Mouse (Mus musculus): ENCODE results near the gene Btn1a1. TPM values are rescaled to one million over a fixed set of nuclear protein-coding genes. Genes with fewer than 3 reads are reported as not detected.

Btn1a1 gene
- polyA plus RNA-seq (2012; rRNA removed), result 0.05 and 0.12 TPM in 2 replicates

GRCm38 (mm10) chr13:23465600-23466109 is at the start of gene Btn1a1:
Btn1a1 (minus strand) TSS chr13:23465901.
- TF ChIP-seq CTCF (IDR thresholded peaks at IDR 0.05; ENCODE audit: borderline replicate concordance, extremely low read depth, insufficient read depth, insufficient read length) (no peak), POLR2A (IDR thresholded peaks at IDR 0.05; ENCODE audit: borderline replicate concordance, extremely low read depth, insufficient read depth, insufficient read length, poor library complexity, severe bottlenecking) (no peak)
- DNase-seq (ENCODE audit: low read depth), result peak; percentile 29

- no peak for DNase-seq (ENCODE audit: low read depth)
- TF ChIP-seq CTCF (IDR thresholded peaks at IDR 0.05; ENCODE audit: borderline replicate concordance, extremely low read depth, insufficient read depth, insufficient read length) (no peak), POLR2A (IDR thresholded peaks at IDR 0.05; ENCODE audit: borderline replicate concordance, extremely low read depth, insufficient read depth, insufficient read length, poor library complexity, severe bottlenecking) (no peak)
Measured at GRCm38 (mm10) chr13:23515281-23515680, 49.6 kb upstream of the Btn1a1 start.

GRCm38 (mm10) chr13:23513517-23513916 is 47.8 kb upstream of the Btn1a1 start:
- TF ChIP-seq POLR2A (IDR thresholded peaks at IDR 0.05; ENCODE audit: borderline replicate concordance, extremely low read depth, insufficient read depth, insufficient read length, poor library complexity, severe bottlenecking) (no peak), CTCF (IDR thresholded peaks at IDR 0.05; ENCODE audit: borderline replicate concordance, extremely low read depth, insufficient read depth, insufficient read length) (no peak)
- DNase-seq (ENCODE audit: low read depth), result no peak

GRCm38 (mm10) chr13:23510127-23510526 is 44.4 kb upstream of the Btn1a1 start:
- no peak for TF ChIP-seq CTCF (IDR thresholded peaks at IDR 0.05; ENCODE audit: borderline replicate concordance, extremely low read depth, insufficient read depth, insufficient read length)
- DNase-seq (ENCODE audit: low read depth), result no peak

GRCm38 (mm10) chr13:23506819-23507515 is 41.3 kb upstream of the Btn1a1 start:
- DNase-seq (ENCODE audit: low read depth), result no peak
- TF ChIP-seq CTCF (IDR thresholded peaks at IDR 0.05; ENCODE audit: borderline replicate concordance, extremely low read depth, insufficient read depth, insufficient read length) (no peak), POLR2A (IDR thresholded peaks at IDR 0.05; ENCODE audit: borderline replicate concordance, extremely low read depth, insufficient read depth, insufficient read length, poor library complexity, severe bottlenecking) (no peak)

- no peak for DNase-seq (ENCODE audit: low read depth)
- TF ChIP-seq CTCF (IDR thresholded peaks at IDR 0.05; ENCODE audit: borderline replicate concordance, extremely low read depth, insufficient read depth, insufficient read length) (no peak), POLR2A (IDR thresholded peaks at IDR 0.05; ENCODE audit: borderline replicate concordance, extremely low read depth, insufficient read depth, insufficient read length, poor library complexity, severe bottlenecking) (no peak)
Measured at GRCm38 (mm10) chr13:23506351-23506750, 40.6 kb upstream of the Btn1a1 start.

- no peak for DNase-seq (ENCODE audit: low read depth)
- TF ChIP-seq POLR2A (IDR thresholded peaks at IDR 0.05; ENCODE audit: borderline replicate concordance, extremely low read depth, insufficient read depth, insufficient read length, poor library complexity, severe bottlenecking) (no peak), CTCF (IDR thresholded peaks at IDR 0.05; ENCODE audit: borderline replicate concordance, extremely low read depth, insufficient read depth, insufficient read length) (no peak)
Measured at GRCm38 (mm10) chr13:23505662-23506345, 40.1 kb upstream of the Btn1a1 start.

- TF ChIP-seq POLR2A (IDR thresholded peaks at IDR 0.05; ENCODE audit: borderline replicate concordance, extremely low read depth, insufficient read depth, insufficient read length, poor library complexity, severe bottlenecking) (no peak), CTCF (IDR thresholded peaks at IDR 0.05; ENCODE audit: borderline replicate concordance, extremely low read depth, insufficient read depth, insufficient read length) (no peak)
- peak; percentile 65 for DNase-seq (ENCODE audit: low read depth)
Measured at GRCm38 (mm10) chr13:23503797-23504196, 38.1 kb upstream of the Btn1a1 start.

- TF ChIP-seq POLR2A (IDR thresholded peaks at IDR 0.05; ENCODE audit: borderline replicate concordance, extremely low read depth, insufficient read depth, insufficient read length, poor library complexity, severe bottlenecking) (no peak), CTCF (IDR thresholded peaks at IDR 0.05; ENCODE audit: borderline replicate concordance, extremely low read depth, insufficient read depth, insufficient read length) (no peak)
- no peak for DNase-seq (ENCODE audit: low read depth)
Measured at GRCm38 (mm10) chr13:23502916-23503315, 37.2 kb upstream of the Btn1a1 start.

- no peak for DNase-seq (ENCODE audit: low read depth)
- TF ChIP-seq CTCF (IDR thresholded peaks at IDR 0.05; ENCODE audit: borderline replicate concordance, extremely low read depth, insufficient read depth, insufficient read length) (no peak), POLR2A (IDR thresholded peaks at IDR 0.05; ENCODE audit: borderline replicate concordance, extremely low read depth, insufficient read depth, insufficient read length, poor library complexity, severe bottlenecking) (no peak)
Measured at GRCm38 (mm10) chr13:23502031-23502567, 36.4 kb upstream of the Btn1a1 start.

GRCm38 (mm10) chr13:23501511-23501910 is 35.8 kb upstream of the Btn1a1 start:
- DNase-seq (ENCODE audit: low read depth), result no peak
- TF ChIP-seq CTCF (IDR thresholded peaks at IDR 0.05; ENCODE audit: borderline replicate concordance, extremely low read depth, insufficient read depth, insufficient read length) (no peak), POLR2A (IDR thresholded peaks at IDR 0.05; ENCODE audit: borderline replicate concordance, extremely low read depth, insufficient read depth, insufficient read length, poor library complexity, severe bottlenecking) (no peak)
